Mouse (Mus musculus): ENCODE measurements around the gene Inhbe. TPM values are rescaled to one million over a fixed set of nuclear protein-coding genes. Genes with fewer than 3 reads are reported as not detected.

The Inhbe gene
- total RNA-seq (2023; ENCODE audit: inconsistent age): not detected in 4 replicates

DNA sequence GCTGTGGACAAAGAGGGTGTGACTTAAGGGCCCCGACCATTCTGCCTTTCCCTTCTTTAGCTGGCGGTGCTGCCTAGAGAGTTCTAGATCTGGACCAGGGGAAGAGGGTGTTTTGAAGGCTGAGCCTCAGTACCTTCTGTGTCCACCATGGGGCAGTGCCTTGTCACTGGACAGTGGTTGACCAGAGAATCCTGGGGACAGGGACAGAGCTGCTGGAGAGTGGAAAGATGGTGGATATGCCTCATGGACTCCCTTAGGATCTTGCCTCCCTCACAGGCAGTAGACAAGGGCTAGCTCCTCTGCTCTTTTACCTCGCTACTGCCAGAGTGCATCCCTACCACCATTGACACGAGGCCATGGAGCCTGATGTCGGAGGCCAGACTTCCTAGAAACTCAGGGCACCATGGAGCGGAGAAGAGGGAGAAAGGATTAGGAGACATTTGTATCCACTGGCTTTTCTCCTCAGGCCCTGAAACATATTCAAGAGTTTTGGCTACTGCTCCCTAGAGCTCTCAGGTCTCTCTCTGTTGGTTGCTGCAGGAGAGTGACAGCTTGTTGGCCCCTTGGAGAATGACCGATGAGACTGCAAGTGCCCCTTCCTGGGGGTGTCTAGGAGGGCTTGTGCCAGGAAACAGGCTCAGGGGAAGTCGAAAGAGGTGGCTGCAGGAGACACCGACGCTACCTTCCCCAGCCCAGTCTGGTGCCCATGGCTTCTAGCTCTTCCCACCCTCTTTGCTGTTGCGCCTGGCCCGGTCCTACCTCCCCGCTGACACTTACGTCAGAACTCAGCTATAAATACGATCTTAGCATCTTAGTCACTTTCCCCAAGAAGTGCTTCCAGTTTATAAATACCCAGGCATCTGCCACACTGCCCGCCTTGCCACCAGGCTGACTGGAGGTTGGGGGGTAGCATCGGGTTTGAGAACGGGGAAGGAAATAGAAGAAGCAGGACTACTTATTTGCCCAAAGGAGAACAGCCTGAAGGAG is at the start of gene Inhbe:
Gene Inhbe (minus strand): TSS at position 503 of the 987 bp plus-strand sequence.

DNA sequence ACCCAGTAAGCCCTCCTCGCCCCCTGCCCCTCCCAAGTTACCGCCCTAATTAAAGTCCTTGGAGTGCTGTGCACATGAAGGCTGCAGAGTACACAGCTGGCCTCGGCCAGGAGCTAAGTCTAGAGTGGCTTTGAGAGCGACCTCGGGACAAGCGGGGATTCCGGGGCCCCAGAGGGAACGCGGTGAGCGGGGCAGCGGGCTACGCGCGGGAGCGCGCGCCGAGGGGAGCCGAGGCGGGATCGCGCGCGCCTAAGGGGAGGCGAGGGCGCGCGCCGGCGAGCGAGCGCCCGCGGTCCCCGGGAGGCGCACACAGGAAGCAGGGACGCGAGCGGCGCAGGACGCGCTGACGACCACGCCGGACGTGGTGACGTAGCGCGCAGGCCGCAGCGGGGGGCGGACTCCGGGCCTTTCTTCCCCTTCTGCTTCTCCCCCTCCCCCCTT is 26.1 kb upstream of the Inhbe start, which contains the start of gene R3hdm2:
Gene R3hdm2 (plus strand): TSS at position 77 of the 441 bp plus-strand sequence.

DNA sequence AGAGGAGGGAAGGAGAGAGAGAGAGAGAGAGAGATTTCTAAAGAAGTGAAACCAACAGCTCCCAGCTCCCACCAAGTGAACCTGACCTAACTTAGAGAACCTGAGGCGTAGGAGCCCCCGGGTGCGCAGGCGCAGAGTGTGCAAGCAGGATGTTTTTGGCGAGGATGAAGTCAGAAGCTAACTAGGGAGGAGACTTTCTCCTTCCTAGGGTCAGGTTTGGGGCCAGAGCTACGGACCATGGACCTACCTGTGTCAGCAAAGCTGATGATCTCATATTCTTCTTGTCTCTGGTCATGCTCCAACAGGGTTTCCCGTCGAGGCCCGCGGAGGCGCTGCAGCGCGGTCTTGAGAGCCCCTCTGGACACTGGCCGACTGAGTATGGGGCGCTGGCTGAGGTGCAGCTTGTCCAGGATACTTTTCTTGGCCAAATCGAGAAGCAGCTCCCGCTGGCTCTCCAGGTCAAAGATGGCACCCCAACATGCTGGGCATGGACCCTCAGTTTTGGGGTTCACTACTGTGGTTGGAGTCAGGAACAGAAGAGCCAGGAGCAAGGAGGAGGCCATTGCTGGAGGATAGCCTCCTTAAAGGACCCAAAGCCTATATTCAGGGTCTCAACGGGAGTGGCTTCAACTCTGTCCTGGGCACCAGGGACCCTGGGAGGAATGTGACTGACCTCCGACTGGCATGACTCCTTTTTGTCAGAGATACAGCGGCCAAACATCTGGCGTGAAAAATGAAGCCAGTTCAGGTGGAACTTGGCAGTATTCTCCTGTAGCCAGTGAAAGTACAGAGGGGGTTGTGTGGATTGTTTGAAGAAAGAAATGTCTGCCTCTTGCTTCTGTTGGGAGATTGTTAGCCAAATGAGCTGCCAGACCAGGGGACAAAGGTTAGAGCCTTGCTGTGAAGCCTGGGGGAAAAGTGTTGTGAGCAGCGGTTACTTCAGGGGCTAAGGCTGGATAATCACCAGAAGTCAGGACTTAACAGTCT is 15.9 kb upstream of the Inhbe start, which contains the start of gene Inhbc:
Gene Inhbc (minus strand): TSS at position 598 of the 987 bp plus-strand sequence.

DNA sequence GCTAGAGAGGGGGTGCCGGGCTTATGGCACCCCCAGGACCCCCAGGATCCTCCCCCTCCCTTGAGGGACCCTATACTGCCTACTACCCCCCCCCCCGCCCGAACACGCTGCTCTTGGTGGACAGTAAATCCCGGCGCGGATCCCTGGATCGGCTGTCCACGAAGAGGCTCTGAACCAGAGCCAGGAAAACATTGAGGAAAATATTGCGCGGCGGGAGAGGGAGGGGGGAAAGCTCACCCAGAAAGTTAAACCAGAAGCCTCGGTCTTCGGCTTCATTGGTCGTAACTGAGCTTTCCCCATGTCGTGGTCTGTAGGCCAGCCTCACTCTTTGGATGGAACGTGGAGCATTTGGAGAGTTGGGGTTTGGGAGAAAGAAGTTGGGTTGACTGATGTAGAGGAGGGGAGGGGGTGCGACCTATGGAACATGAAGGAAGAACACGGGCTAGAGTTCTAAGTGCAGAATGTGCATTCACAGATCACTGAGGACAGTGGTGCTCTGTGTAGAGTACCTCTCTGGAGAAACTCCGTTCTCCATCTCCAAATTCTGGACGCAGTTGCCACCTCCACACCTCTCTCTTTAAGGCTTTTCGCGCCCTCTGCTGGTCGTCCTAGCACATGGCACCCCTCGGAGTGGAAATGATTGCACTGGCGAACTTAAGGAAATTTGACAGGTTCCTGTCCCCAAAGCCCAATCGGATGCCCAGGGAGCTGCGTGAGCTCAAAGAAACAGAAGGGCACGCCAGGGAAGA is 12.1 kb downstream of the Inhbe start, which contains the start of gene Gli1:
Gene Gli1 (minus strand): TSS at position 84 of the 749 bp plus-strand sequence.

DNA sequence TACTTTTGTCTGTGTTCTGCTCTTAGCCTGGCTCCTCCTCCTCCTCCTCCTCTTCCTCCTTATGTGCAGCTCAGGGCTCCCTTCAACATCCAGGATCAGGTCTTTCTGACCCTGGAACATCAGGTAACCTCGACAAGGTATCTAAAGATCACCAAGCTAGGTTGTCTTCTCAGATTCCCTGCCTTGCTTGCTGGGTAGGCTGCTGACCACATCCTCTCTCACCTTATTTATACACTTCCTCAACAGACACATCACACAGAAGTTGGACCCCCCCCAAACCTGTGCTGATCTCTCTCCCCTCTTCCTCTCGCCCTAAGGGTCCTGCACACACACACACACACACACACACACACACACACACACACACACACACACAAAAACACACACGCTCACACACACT is 32.6 kb downstream of the Inhbe start, which contains the start of gene Arhgap9:
Gene Arhgap9 (plus strand): TSS at position 344 of the 400 bp plus-strand sequence.

DNA sequence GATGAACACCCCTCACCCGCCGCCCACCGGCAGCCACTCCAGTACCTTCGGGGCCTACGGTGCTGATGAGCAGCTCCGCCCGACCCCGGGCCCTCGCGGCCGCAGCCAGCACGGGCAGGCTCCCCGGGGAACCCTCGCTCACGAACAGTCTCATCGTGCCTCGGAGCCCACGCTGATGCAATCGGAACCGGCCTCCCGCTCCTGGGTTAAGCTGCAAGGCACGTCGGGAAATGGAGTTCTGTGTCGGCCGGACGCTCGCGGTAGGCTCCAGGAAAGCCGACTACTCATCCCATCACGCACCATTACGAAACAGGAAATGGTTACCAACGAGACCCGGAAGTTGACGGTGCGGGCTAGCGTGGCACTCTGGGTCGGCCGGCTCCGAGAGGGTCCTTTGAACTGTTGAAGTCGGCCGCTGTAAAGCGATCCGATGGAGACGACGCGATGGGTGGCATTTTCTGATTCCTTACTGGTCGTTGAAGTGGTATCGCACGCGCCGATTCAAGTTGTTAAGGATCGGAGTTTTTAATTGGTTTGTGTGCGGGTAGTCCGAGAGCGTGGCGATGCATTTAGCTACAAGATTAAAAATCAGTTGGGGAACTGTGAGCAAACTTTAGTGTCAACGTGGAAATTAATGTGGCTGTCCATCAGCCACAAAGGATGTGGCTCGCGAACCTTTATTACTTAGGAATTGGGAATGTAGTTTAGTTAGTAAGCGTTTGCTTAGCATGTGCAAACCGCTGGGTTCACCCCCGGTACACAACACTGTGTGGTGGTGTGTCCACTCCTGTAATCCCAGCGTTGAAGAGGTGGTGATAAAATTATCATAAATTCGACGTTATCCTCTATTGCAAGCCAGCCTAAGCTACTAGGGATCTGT is 42.5 kb downstream of the Inhbe start, which contains the start of gene Mars:
Gene Mars (minus strand): TSS at position 311 of the 880 bp plus-strand sequence.

Other genes starting within 250 kb of the Inhbe start
- 82.4 to 86.0 TPM (median 83.5 TPM) in 4 replicates for gene Os9, start 233.3 kb downstream of the Inhbe start, total RNA-seq (2023; ENCODE audit: inconsistent age)
- gene B4galnt1, start 189.2 kb downstream of the Inhbe start, total RNA-seq (2023; ENCODE audit: inconsistent age): 441 to 475 TPM (median 457 TPM) in 4 replicates
- gene Slc26a10, start 173.8 kb downstream of the Inhbe start, total RNA-seq (2023; ENCODE audit: inconsistent age): not detected in 4 replicates
- gene Arhgef25, start 164.3 kb downstream of the Inhbe start, total RNA-seq (2023; ENCODE audit: inconsistent age): 0.51 TPM in 1 of 4 replicates, not detected in the others
- 65.6 to 71.2 TPM (median 67.8 TPM) in 4 replicates for gene Dtx3, start 158.7 kb downstream of the Inhbe start, total RNA-seq (2023; ENCODE audit: inconsistent age)
- gene Pip4k2c, start 142.8 kb downstream of the Inhbe start, total RNA-seq (2023; ENCODE audit: inconsistent age): 54.6 to 62.2 TPM (median 61.4 TPM) in 4 replicates
- 0.29 to 0.54 TPM (median 0.32 TPM) in 3 of 4 replicates, not detected in the other for gene Kif5a, start 91.1 kb downstream of the Inhbe start, total RNA-seq (2023; ENCODE audit: inconsistent age)
- 98.5 to 110 TPM (median 104 TPM) in 4 replicates for gene Dctn2, start 88.0 kb downstream of the Inhbe start, total RNA-seq (2023; ENCODE audit: inconsistent age)
- 110 to 114 TPM (median 112 TPM) in 4 replicates for gene Mbd6, start 65.4 kb downstream of the Inhbe start, total RNA-seq (2023; ENCODE audit: inconsistent age)
- gene Mars, start 42.6 kb downstream of the Inhbe start, total RNA-seq (2023; ENCODE audit: inconsistent age): 50.8 to 76.3 TPM (median 70.5 TPM) in 4 replicates
- gene Arhgap9, start 32.4 kb downstream of the Inhbe start, total RNA-seq (2023; ENCODE audit: inconsistent age): 100 to 111 TPM (median 107 TPM) in 4 replicates
- gene Gli1, start 12.4 kb downstream of the Inhbe start, total RNA-seq (2023; ENCODE audit: inconsistent age): 0.13 TPM in 1 of 4 replicates, not detected in the others
- not detected in 4 replicates for gene Inhbc, start 16.0 kb upstream of the Inhbe start, total RNA-seq (2023; ENCODE audit: inconsistent age)
- 115 to 122 TPM (median 119 TPM) in 4 replicates for gene R3hdm2, start 25.9 kb upstream of the Inhbe start, total RNA-seq (2023; ENCODE audit: inconsistent age)
- 5.6 to 12.8 TPM (median 10.4 TPM) in 4 replicates for gene Stac3, start 147.3 kb upstream of the Inhbe start, total RNA-seq (2023; ENCODE audit: inconsistent age)
- not detected in 4 replicates for gene Ndufa4l2, start 160.6 kb upstream of the Inhbe start, total RNA-seq (2023; ENCODE audit: inconsistent age)
- gene Shmt2, start 168.0 kb upstream of the Inhbe start, total RNA-seq (2023; ENCODE audit: inconsistent age): 68.8 to 81.0 TPM (median 69.2 TPM) in 4 replicates
- not detected in 4 replicates for gene Nxph4, start 180.1 kb upstream of the Inhbe start, total RNA-seq (2023; ENCODE audit: inconsistent age)